In the genomic region with DNA sequence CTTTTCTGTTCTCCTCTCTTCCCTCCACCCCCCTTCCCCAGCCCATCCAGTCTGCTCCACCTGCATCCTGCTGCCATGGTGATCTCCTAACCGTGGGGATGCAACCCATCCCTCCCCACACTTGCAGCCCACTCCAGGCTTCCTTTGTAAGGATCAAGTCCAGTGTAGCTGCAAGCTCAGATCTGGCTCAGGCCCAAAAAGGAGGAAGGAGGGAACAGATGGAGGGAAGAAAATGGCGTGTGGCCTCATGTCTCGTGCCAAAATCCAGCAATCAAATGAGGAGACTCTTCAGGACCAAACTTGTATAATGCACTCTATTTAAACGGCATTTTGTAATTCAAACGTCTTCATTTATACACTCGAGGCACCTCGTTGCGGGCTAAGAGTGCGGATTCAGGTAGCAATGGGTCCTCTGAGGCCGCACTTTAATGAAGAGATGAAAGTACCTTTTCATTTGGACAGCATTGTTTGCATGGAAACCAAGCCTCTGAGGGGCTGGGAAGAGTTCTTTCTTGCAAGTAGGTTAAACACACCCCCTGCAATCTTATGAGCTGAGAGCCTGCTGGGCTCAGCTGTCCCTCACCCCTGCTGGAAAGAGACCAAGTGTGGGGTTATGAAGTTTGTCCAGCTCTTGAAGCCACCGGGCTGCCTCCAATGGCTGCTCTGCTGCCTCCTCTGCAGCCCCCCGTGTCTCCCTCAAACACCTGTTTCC, we compare ENCODE assay signal across 9 mouse cellular contexts.
A peak's percentile ranks its signal among the peaks of the same experiment; 100 is the strongest.
DNase-seq lines count a peak whose midpoint lies in the region; ATAC-seq and TF ChIP-seq lines count a peak whose summit lies in the region.
"Had no signal": no experiment of that assay in that cellular context is flagged by ENCODE, and none has a peak within 500 bp of the region (broad histone marks: within the 10 kb centered on the region; RNA-seq: fewer than 3 reads in every experiment).

No protein-coding gene starts in this region.

- H3K4me1 ChIP-seq in lung, embryonic 15.5 days: peaks cover 20% of the 10 kb centered on the region
- H3K4me1 ChIP-seq in cortical plate, adult 2 months (ENCODE audit: control insufficient read depth, insufficient read depth, low read length): peaks cover 9% of the 10 kb centered on the region

- H3K27ac ChIP-seq in lung, embryonic 15.5 days: no peak overlapping the region
- 0 out of 2 replicates have a peak overlapping the region, but pooled peaks have one; percentile 7 for H3K27ac ChIP-seq in cortical plate, adult 2 months (ENCODE audit: insufficient read depth, low read length)

- no peaks in the 10 kb centered on the region for H3K9me3 ChIP-seq in lung, embryonic 15.5 days

- 27% methylated on average over 12 of the region's 12 CpGs for WGBS in lung, embryonic 15.5 days

- no peak overlapping the region for H3K9ac ChIP-seq in lung, embryonic 15.5 days

- intact Hi-C loops in left cerebral cortex, postnatal 36 days (cut with DNase I): loop anchor here (10.0 kb wide), 1 partner anchor 202 kb away; no protein-coding TSS in a partner anchor

- DNase-seq in lung, postnatal 25 days (ENCODE audit: low spot score): no peak
- peak; percentile 49 to 60 for DNase-seq in left cerebral cortex, postnatal 36 days (ENCODE audit: low spot score in 2 of 2)
- peak; percentile 83 to 88 for DNase-seq in right cerebral cortex, postnatal 10 days (ENCODE audit: low spot score in 2 of 2)
- DNase-seq in urinary bladder, adult 18-20 months (ENCODE audit: low spot score in 2 of 2): no peak
- DNase-seq: thymus, postnatal 25 days had no signal

- TF ChIP-seq CTCF in cortical plate, adult 2 months (IDR thresholded peaks at IDR 0.05; ENCODE audit: extremely low read depth, insufficient read depth, low read length): no peak

- peaks cover 3% of the 10 kb centered on the region; the same call in 1 of the 2 replicates for H3K27me3 ChIP-seq in lung, embryonic 15.5 days

- no peak overlapping the region for H3K4me2 ChIP-seq in lung, embryonic 15.5 days

- no peaks in the 10 kb centered on the region for H3K36me3 ChIP-seq in lung, embryonic 15.5 days

- ATAC-seq in lung, embryonic 15.5 days (ENCODE audit: borderline replicate concordance, extremely low read depth, low FRiP score, low TSS enrichment): peak; percentile 71; the same call in 1 of the 2 replicates
- ATAC-seq in granulocyte monocyte progenitor cell, adult 5-6 weeks (replicated peaks; ENCODE audit: poor library complexity, severe bottlenecking): no peak

- TF ChIP-seq POLR2A in cortical plate, adult 2 months (IDR thresholded peaks at IDR 0.05; ENCODE audit: extremely low read depth, insufficient read depth, low read length): no peak

- no peak overlapping the region for H3K4me3 ChIP-seq in lung, embryonic 15.5 days
- no peak overlapping the region for H3K4me3 ChIP-seq in cortical plate, adult 2 months (ENCODE audit: insufficient read depth, low read length)
- H3K4me3 ChIP-seq: erythroblast, embryonic 14.5 days had no signal

Comparison
In these comparisons a context has a peak if more than half of its experiments do, and no peak if none do; other contexts are left out.
1. DNase-seq: peak in left cerebral cortex, postnatal 36 days (2 of 2) and right cerebral cortex, postnatal 10 days (2 of 2); none in lung, postnatal 25 days (single experiment) and urinary bladder, adult 18-20 months (0 of 2).